ENCODE assay signal across 8 mouse cellular contexts in the genomic region with DNA sequence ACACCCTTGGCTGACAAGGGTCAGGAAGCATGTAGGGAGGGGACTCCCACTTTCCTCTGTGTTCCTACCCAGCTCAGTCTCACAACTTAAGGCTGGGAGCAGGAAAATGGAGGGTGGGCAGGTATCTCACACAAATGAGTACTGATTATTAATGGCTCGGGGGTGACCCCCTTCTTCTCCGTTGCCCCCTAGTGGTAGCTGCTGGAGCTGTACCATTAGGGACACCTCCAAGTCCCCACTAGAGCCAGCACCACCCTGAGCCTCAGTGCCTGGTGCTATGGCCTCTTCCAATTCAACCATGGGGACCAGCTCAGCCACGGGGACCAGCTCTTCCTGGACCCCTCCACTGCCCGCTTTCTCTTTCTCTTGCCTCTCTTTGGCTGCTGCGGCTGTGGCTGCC. TPM values are rescaled to one million over a fixed set of nuclear protein-coding genes. Genes with fewer than 3 reads are reported as not detected.
DNase-seq lines count a peak whose midpoint lies in the region; ATAC-seq and TF ChIP-seq lines count a peak whose summit lies in the region.

No protein-coding gene starts in this region.

- no peak for ATAC-seq in kidney, embryonic 14.5 days (ENCODE audit: low FRiP score, low TSS enrichment)
- ATAC-seq in forebrain, postnatal 0 days = no peak

- 55% methylated on average over 5 of the region's 5 CpGs for WGBS in kidney, adult 2 months
- 74% methylated on average over 5 of the region's 5 CpGs for WGBS in kidney, embryonic 14.5 days
- 68% methylated on average over 5 of the region's 5 CpGs for WGBS in forebrain, postnatal 0 days

- no peaks in the 10 kb centered on the region for H3K9me3 ChIP-seq in kidney, embryonic 14.5 days (ENCODE audit: control insufficient read depth, low read length)
- no peaks in the 10 kb centered on the region for H3K9me3 ChIP-seq in CH12.LX (replicated peaks; ENCODE audit: low read length)
- no peaks in the 10 kb centered on the region for H3K9me3 ChIP-seq in forebrain, postnatal 0 days (ENCODE audit: low read length)

- DNase-seq in kidney, adult 2 months = peak; percentile 22
- DNase-seq in CH12.LX (ENCODE audit: extremely low read depth) (no peak), ZHBTc4 (ENCODE audit: low read depth, low spot score) (peak; percentile 68)
- DNase-seq in forebrain, postnatal 0 days = no peak
- peak; percentile 70 for DNase-seq in lung, postnatal 10 days
- peak; percentile 74 to 89 for DNase-seq in spleen, postnatal 4 days (ENCODE audit: low spot score in 2 of 2)
- DNase-seq in right cerebral cortex, adult 2 months (ENCODE audit: low spot score in 2 of 2) = no peak

- in situ Hi-C loops in CH12.LX (cut with MboI; ENCODE audit: low pct_ligation_motif_present, low pct_unique_long_range_greater_than_20kb, low sequenced_read_pairs) = no loop called here

- H3K4me1 ChIP-seq in kidney, adult 2 months (ENCODE audit: control insufficient read depth, insufficient read depth, low read length) = no peaks in the 10 kb centered on the region
- H3K4me1 ChIP-seq in kidney, embryonic 14.5 days (ENCODE audit: control insufficient read depth, insufficient read depth, low read length) = peaks cover 4% of the 10 kb centered on the region; the same call in 1 of the 2 replicates
- peaks cover 6 to 93% of the 10 kb centered on the region in 2 experiments for H3K4me1 ChIP-seq in CH12.LX (ENCODE audit: control insufficient read depth in 1 of 2, insufficient read depth in 2 of 2)
- H3K4me1 ChIP-seq in forebrain, postnatal 0 days (ENCODE audit: insufficient read depth) = no peaks in the 10 kb centered on the region

- TF ChIP-seq CTCF in kidney, adult 2 months (conservative IDR thresholded peaks at IDR 0.05; ENCODE audit: insufficient read depth, insufficient read length, low read depth, low read length) = peak; percentile 54
- TF ChIP-seq CTCF in CH12.LX (conservative IDR thresholded peaks at IDR 0.05 in 1 of 2, IDR thresholded peaks at IDR 0.05 in 1 of 2; ENCODE audit: low read depth in 2 of 2, low read length in 2 of 2) = peak; percentile 64 to 75
- TF ChIP-seq CTCF in forebrain, postnatal 0 days (IDR thresholded peaks at IDR 0.05; ENCODE audit: low read depth) = peak; percentile 59

- no peak overlapping the region for H3K4me2 ChIP-seq in kidney, embryonic 14.5 days (replicated peaks; ENCODE audit: low read depth, low read length)
- no peak overlapping the region for H3K4me2 ChIP-seq in CH12.LX (ENCODE audit: insufficient read depth, low read depth, poor library complexity, severe bottlenecking)
- no peak overlapping the region for H3K4me2 ChIP-seq in forebrain, postnatal 0 days (ENCODE audit: low read depth)

- no peaks in the 10 kb centered on the region for H3K79me2 ChIP-seq in CH12.LX (replicated peaks; ENCODE audit: control insufficient read depth, extremely low read depth, insufficient read depth, poor library complexity, severe bottlenecking)

- TF ChIP-seq RAD21 in CH12.LX (IDR thresholded peaks at IDR 0.05; ENCODE audit: low read depth, low read length) = peak; percentile 19

- dilution Hi-C loops in CH12.LX (cut with MboI; ENCODE audit: extremely low pct_ligation_motif_present, extremely low pct_unique_long_range_greater_than_20kb, low sequenced_read_pairs) = no loop called here

- TF ChIP-seq POLR2A in kidney, adult 2 months (IDR thresholded peaks at IDR 0.05; ENCODE audit: low read depth, low read length) = no peak
- TF ChIP-seq POLR2A in CH12.LX (IDR thresholded peaks at IDR 0.05; ENCODE audit: low read depth, low read length) = no peak

- no peaks in the 10 kb centered on the region; the same call in none of the 2 replicates for H3K36me3 ChIP-seq in kidney, adult 2 months (ENCODE audit: control insufficient read depth, insufficient read depth, low read length)
- H3K36me3 ChIP-seq in kidney, embryonic 14.5 days (ENCODE audit: control insufficient read depth, insufficient read depth, low read length) = peaks cover 59% of the 10 kb centered on the region
- peaks cover 52 to 73% of the 10 kb centered on the region in 2 experiments for H3K36me3 ChIP-seq in CH12.LX (replicated peaks in 1 of 2; ENCODE audit: control insufficient read depth in 1 of 2, insufficient read depth in 1 of 2, low read length in 1 of 2)
- peaks cover 58% of the 10 kb centered on the region for H3K36me3 ChIP-seq in forebrain, postnatal 0 days (ENCODE audit: insufficient read depth)

- no peak overlapping the region for H3K4me3 ChIP-seq in kidney, adult 2 months (ENCODE audit: insufficient read depth, low read depth, low read length)
- H3K4me3 ChIP-seq in kidney, embryonic 14.5 days (ENCODE audit: low read length) = no peak overlapping the region
- no peak overlapping the region for H3K4me3 ChIP-seq in CH12.LX (replicated peaks in 1 of 3; ENCODE audit: low read depth in 2 of 3, low read length in 2 of 3, poor library complexity in 1 of 3)
- H3K4me3 ChIP-seq in forebrain, postnatal 0 days (ENCODE audit: low read depth, low read length) = no peak overlapping the region

- no peak overlapping the region for H3K9ac ChIP-seq in kidney, embryonic 14.5 days (ENCODE audit: low read depth, low read length)
- H3K9ac ChIP-seq in CH12.LX (ENCODE audit: insufficient read depth, low read depth) = no peak overlapping the region
- H3K9ac ChIP-seq in forebrain, postnatal 0 days = no peak overlapping the region

- no peaks in the 10 kb centered on the region for H3K27me3 ChIP-seq in kidney, adult 2 months (replicated peaks; ENCODE audit: control insufficient read depth, insufficient read depth, low read length)
- no peaks in the 10 kb centered on the region for H3K27me3 ChIP-seq in kidney, embryonic 14.5 days (ENCODE audit: control insufficient read depth, insufficient read depth, low read length)
- no peaks in the 10 kb centered on the region for H3K27me3 ChIP-seq in CH12.LX (replicated peaks)
- H3K27me3 ChIP-seq in forebrain, postnatal 0 days (ENCODE audit: insufficient read depth, low read length) = no peaks in the 10 kb centered on the region

- no peak overlapping the region for H3K27ac ChIP-seq in kidney, adult 2 months (ENCODE audit: insufficient read depth, low read depth, low read length)
- no peak overlapping the region for H3K27ac ChIP-seq in kidney, embryonic 14.5 days (ENCODE audit: low read depth, low read length)
- no peak overlapping the region for H3K27ac ChIP-seq in CH12.LX (ENCODE audit: insufficient read depth, low read depth)
- no peak overlapping the region for H3K27ac ChIP-seq in forebrain, postnatal 0 days (ENCODE audit: low read depth, low read length)

- TF ChIP-seq EP300 in CH12.LX (IDR thresholded peaks at IDR 0.05; ENCODE audit: low read length) = no peak

TF ChIP-seq in CH12.LX, 34 proteins besides CTCF, POLR2A, EP300 and RAD21:
- TF ChIP-seq ZC3H11A (IDR thresholded peaks at IDR 0.05; ENCODE audit: low read depth, low read length) (no peak), SMC3 (IDR thresholded peaks at IDR 0.05; ENCODE audit: low read depth, low read length) (peak; percentile 58)

RNA-seq across cellular contexts. Expression of gene Atp2a1, which starts 4.4 kb away (rescaled TPM):
- polyA plus RNA-seq in kidney, adult 2 months (2012; rRNA removed) = 0.35 and 144 TPM in 2 replicates
- 1.3 and 1.6 TPM in 2 replicates for polyA plus RNA-seq in kidney, embryonic 14.5 days (2014; fragmentation: Nextera tagmentation; extraction: Ambion mirVana)
- 0.25 and 0.38 TPM in 2 replicates for total RNA-seq in CH12.LX (2012; rRNA removed)
- total RNA-seq in CH12.LX (2014; rRNA removed) = not detected in 2 replicates
- 0.74 and 0.75 TPM in 2 replicates for polyA plus RNA-seq in CH12.LX (2012; ENCODE audit: insufficient read length, low read depth)
- 0.24 and 0.54 TPM in 2 replicates for total RNA-seq in forebrain, postnatal 0 days (2014; rRNA removed)
- 0.10 and 0.45 TPM in 2 replicates for polyA plus RNA-seq in forebrain, postnatal 0 days (2015; fragmentation: Nextera tagmentation; extraction: Ambion mirVana)

RNA-seq across cellular contexts. Expression of gene Sh2b1, which starts 8.0 kb away (rescaled TPM):
- polyA plus RNA-seq in kidney, adult 2 months (2012; rRNA removed) = 62.8 and 71.7 TPM in 2 replicates
- polyA plus RNA-seq in kidney, embryonic 14.5 days (2014; fragmentation: Nextera tagmentation; extraction: Ambion mirVana) = 36.9 and 47.1 TPM in 2 replicates
- total RNA-seq in CH12.LX (2012; rRNA removed) (11.8 and 13.4 TPM in 2 replicates), CH12.LX (2014; rRNA removed) (5.2 and 5.5 TPM in 2 replicates)
- polyA plus RNA-seq in CH12.LX (2012; ENCODE audit: insufficient read length, low read depth) = 31.3 and 34.1 TPM in 2 replicates
- 31.0 and 35.4 TPM in 2 replicates for total RNA-seq in forebrain, postnatal 0 days (2014; rRNA removed)
- 66.0 and 70.4 TPM in 2 replicates for polyA plus RNA-seq in forebrain, postnatal 0 days (2015; fragmentation: Nextera tagmentation; extraction: Ambion mirVana)

RNA-seq across cellular contexts. Expression of gene Tufm, which starts 19.9 kb away (rescaled TPM):
- polyA plus RNA-seq in kidney, adult 2 months (2012; rRNA removed) = 219 and 227 TPM in 2 replicates
- polyA plus RNA-seq in kidney, embryonic 14.5 days (2014; fragmentation: Nextera tagmentation; extraction: Ambion mirVana) = 145 and 159 TPM in 2 replicates
- total RNA-seq in CH12.LX (2012; rRNA removed) (156 and 183 TPM in 2 replicates), CH12.LX (2014; rRNA removed) (115 and 123 TPM in 2 replicates)
- 219 and 224 TPM in 2 replicates for polyA plus RNA-seq in CH12.LX (2012; ENCODE audit: insufficient read length, low read depth)
- 75.9 and 76.5 TPM in 2 replicates for total RNA-seq in forebrain, postnatal 0 days (2014; rRNA removed)
- 97.6 and 102 TPM in 2 replicates for polyA plus RNA-seq in forebrain, postnatal 0 days (2015; fragmentation: Nextera tagmentation; extraction: Ambion mirVana)

RNA-seq across cellular contexts. Expression of gene Atxn2l, which starts 36.0 kb away (rescaled TPM):
- polyA plus RNA-seq in kidney, adult 2 months (2012; rRNA removed) = 70.6 and 90.5 TPM in 2 replicates
- polyA plus RNA-seq in kidney, embryonic 14.5 days (2014; fragmentation: Nextera tagmentation; extraction: Ambion mirVana) = 39.9 and 59.7 TPM in 2 replicates
- total RNA-seq in CH12.LX (2012; rRNA removed) (42.4 and 64.2 TPM in 2 replicates), CH12.LX (2014; rRNA removed) (16.5 and 18.8 TPM in 2 replicates)
- 104 and 122 TPM in 2 replicates for polyA plus RNA-seq in CH12.LX (2012; ENCODE audit: insufficient read length, low read depth)
- 60.5 and 89.0 TPM in 2 replicates for total RNA-seq in forebrain, postnatal 0 days (2014; rRNA removed)
- polyA plus RNA-seq in forebrain, postnatal 0 days (2015; fragmentation: Nextera tagmentation; extraction: Ambion mirVana) = 39.5 and 56.8 TPM in 2 replicates

RNA-seq across cellular contexts. Expression of gene Rabep2, which starts 38.7 kb away (rescaled TPM):
- 24.7 and 25.7 TPM in 2 replicates for polyA plus RNA-seq in kidney, adult 2 months (2012; rRNA removed)
- polyA plus RNA-seq in kidney, embryonic 14.5 days (2014; fragmentation: Nextera tagmentation; extraction: Ambion mirVana) = 24.8 and 30.5 TPM in 2 replicates
- 38.5 and 40.3 TPM in 2 replicates for total RNA-seq in CH12.LX (2012; rRNA removed)
- total RNA-seq in CH12.LX (2014; rRNA removed) = 35.7 and 42.6 TPM in 2 replicates
- 33.7 and 36.6 TPM in 2 replicates for polyA plus RNA-seq in CH12.LX (2012; ENCODE audit: insufficient read length, low read depth)
- 26.1 and 26.4 TPM in 2 replicates for total RNA-seq in forebrain, postnatal 0 days (2014; rRNA removed)
- polyA plus RNA-seq in forebrain, postnatal 0 days (2015; fragmentation: Nextera tagmentation; extraction: Ambion mirVana) = 17.3 and 19.3 TPM in 2 replicates

Comparison
In these comparisons a context has a peak if more than half of its experiments do, and no peak if none do; other contexts are left out.
1. DNase-seq: peak in kidney, adult 2 months (single experiment), ZHBTc4 (single experiment), lung, postnatal 10 days (single experiment) and spleen, postnatal 4 days (2 of 2); none in CH12.LX (single experiment), forebrain, postnatal 0 days (single experiment) and right cerebral cortex, adult 2 months (0 of 2).
2. Peak in every context shown above with its lines, with median percentiles within 50 percentile points of each other: CTCF ChIP-seq.